Mouse (Mus musculus): ENCODE results near the gene Adipor2. TPM values are rescaled to one million over a fixed set of nuclear protein-coding genes. Genes with fewer than 3 reads are reported as not detected.
A peak's percentile ranks its signal among the peaks of the same experiment; 100 is the strongest.
"Not testable (repeated sequence)": the region's sequence is repeated elsewhere in the genome, so short reads cannot be mapped to it uniquely, and the experiment has no call there.

The Adipor2 gene
- polyA plus RNA-seq, 1 experiment from 2014 or later: 22.6 TPM

DNA sequence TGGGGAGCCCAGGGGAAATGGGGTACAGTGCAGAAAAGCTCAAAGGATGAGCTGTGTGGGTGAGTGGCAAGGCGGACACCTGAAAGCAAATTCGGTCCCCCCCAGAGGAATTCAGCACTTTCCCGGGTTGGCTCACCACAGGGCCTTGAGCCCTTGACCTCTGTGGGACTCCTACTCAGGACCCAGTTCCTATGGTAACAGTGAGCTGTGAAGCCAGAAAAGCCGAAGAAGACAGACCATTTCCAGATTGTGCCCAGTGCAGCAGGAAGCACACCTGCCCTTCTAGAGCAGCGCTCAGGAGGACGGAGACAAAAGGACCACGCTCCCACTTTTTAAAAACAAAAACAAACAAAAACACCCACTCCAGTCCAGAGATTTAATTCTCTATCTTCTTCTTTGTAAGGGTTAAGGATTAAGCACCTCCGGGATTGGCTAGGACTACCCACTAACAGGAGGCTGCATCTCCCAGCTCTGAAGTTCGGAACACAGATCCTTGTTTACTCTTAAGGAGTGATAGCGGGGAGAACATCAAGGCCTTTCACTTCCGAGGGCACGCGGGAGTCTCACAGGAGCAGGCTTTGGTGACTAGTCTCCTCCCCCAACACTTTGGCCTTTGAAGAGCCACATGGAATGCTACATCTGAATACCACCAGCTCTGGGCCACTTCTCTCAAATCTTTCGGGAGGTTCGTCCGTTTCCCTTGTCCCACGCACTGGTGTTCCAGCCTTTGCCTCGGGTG is 31.0 kb upstream of the Adipor2 start:
- peaks cover 2% of the 10 kb centered on the region; the same call in 1 of the 2 replicates for H3K27me3 ChIP-seq (ENCODE audit: control insufficient read depth, insufficient read depth, low read length)
- whole genome bisulfite sequencing (ENCODE audit: insufficient replicate concordance): 6% methylated on average over 18 of the region's 18 CpGs
- peaks cover 15% of the 10 kb centered on the region for H3K4me1 ChIP-seq (ENCODE audit: control insufficient read depth, insufficient read depth, low read length)
- H3K27ac ChIP-seq (ENCODE audit: low read depth, low read length): no peak overlapping the region
- peak overlapping the region; percentile 75 for H3K4me2 ChIP-seq
- H3K9me3 ChIP-seq (replicated peaks; ENCODE audit: control insufficient read depth, low read length): no peaks in the 10 kb centered on the region
- ATAC-seq (replicated peaks; ENCODE audit: insufficient number of reproducible peaks, low FRiP score, low TSS enrichment): no peak
- peak overlapping the region; percentile 49; the same call in 1 of the 2 replicates for H3K9ac ChIP-seq (ENCODE audit: low read depth, low read length)
- H3K4me3 ChIP-seq (ENCODE audit: low read depth, low read length): peak overlapping the region; percentile 42
- no peaks in the 10 kb centered on the region for H3K36me3 ChIP-seq (ENCODE audit: control insufficient read depth, insufficient read depth, low read length)

DNA sequence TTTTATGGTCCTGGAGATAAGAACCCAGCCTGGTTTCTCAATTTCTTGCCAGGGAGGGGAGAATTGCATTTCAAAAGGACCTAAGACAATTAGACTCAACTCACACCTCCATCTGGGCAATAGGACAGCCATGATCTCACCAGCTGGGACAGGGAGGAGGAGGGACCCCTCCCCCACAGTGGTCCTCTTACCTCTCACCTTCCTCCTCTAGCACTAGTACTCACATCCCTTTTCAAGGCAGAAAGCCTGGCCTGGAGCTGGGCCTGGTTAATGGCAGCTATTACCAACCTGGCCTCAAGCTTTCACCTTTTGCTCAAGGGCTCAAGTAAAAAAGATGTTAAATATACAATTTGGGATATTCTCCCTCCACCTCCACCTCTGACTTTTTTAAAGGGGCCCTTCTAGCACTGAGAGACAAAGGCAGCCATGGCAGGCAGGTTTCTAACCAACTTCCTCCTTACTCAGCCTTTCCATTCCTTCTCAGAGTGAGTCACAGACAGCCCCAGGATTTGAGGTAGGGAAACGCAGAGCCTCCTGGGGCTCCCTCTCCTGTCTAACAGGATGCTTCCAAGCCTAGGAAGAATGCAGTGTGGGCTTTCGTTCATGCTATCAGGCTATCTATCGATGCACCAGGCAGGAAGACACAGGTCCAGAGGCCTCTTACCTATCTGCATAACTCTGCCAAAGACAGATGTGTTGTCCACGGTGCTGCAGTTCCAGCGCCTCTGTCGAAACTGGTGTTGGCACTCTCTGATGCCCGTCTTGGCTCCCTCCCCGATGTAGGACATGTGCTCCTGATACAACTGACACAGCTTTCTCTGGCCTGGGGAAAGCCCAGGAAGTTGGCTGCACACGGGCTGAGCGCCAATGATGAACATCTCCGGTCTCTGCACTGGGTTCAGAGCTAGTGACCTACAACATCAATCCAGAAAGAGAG is 28.4 kb upstream of the Adipor2 start:
- Histone ChIP-seq H3K4me1 (ENCODE audit: control insufficient read depth, insufficient read depth, low read length) (peaks cover 12% of the 10 kb centered on the region), H3K36me3 (ENCODE audit: control insufficient read depth, insufficient read depth, low read length) (no peaks in the 10 kb centered on the region), H3K27me3 (ENCODE audit: control insufficient read depth, insufficient read depth, low read length) (peaks cover 2% of the 10 kb centered on the region; the same call in 1 of the 2 replicates), H3K9me3 (replicated peaks; ENCODE audit: control insufficient read depth, low read length) (no peaks in the 10 kb centered on the region), H3K27ac (ENCODE audit: low read depth, low read length) (no peak overlapping the region), H3K9ac (ENCODE audit: low read depth, low read length) (no peak overlapping the region), H3K4me2 (no peak overlapping the region), H3K4me3 (ENCODE audit: low read depth, low read length) (no peak overlapping the region)
- ATAC-seq (replicated peaks; ENCODE audit: insufficient number of reproducible peaks, low FRiP score, low TSS enrichment): no peak
- WGBS (ENCODE audit: insufficient replicate concordance): 60% methylated on average over 11 of the region's 11 CpGs

DNA sequence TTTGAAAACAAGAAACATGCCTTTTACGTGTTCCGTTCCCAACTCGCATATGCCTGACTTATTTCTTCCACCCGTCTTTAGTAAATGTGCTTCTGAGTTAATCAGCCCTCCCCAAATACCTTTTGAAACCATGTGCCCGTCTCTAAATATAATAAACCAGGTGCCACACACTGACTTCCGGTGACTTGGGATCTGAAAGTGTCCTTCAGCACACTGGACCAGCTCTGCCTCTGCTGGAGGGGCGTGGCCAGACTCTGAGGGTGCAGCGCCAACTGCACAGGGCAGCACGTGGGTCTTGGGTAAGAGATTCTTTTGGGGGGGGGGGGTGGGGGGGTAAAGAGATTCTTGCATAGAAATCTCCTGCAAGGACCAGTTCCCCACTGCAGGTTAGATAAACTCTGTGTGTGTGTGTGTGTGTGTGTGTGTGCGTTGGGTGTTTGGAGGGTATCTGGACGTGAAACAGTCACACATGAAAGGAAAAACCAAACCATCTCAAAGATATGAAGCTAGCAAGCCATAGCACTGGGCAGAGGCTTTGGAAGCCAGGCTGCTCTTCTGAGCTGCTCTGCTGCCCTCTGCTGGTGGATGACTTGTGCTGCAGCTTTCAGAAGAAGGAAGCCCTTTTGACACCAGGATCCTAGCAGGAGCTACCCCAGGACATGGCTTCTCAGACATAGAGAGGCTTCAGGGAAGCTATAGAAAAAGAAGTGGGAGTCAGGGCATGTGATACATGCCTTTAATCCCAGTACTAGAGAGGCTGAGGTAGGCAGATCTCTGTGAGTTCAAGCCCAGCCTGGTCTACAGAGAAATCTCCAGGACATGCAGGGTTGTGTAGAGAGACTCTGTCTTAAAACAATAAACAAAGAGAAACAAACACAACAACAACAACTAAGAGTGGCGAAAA is 26.5 kb upstream of the Adipor2 start:
- H3K9ac ChIP-seq (ENCODE audit: low read depth, low read length): no peak overlapping the region

DNA sequence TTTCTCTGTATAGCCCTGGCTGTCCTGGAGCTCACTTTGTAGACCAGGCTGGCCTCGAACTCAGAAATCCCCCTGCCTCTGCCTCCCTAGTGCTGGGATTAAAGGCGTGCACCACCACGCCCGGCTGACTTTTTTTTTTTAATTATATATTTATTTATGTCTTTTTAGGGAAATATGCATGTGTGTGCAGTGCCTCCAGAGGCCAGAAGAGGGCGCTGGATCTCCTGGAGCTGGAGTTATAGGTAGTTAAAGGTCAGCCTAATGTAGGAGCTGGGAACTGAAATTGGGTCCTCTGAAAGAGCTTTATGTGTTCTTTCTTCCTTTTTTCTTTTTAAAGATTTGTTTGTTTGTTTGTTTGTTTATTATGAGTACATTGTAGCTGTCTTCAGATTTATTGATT is 25.2 kb upstream of the Adipor2 start:
- H3K9ac ChIP-seq (ENCODE audit: low read depth, low read length); H3K4me1 ChIP-seq (ENCODE audit: control insufficient read depth, insufficient read depth, low read length); H3K9me3 ChIP-seq (replicated peaks; ENCODE audit: control insufficient read depth, low read length); ATAC-seq (replicated peaks; ENCODE audit: insufficient number of reproducible peaks, low FRiP score, low TSS enrichment); H3K4me2 ChIP-seq; H3K27me3 ChIP-seq (ENCODE audit: control insufficient read depth, insufficient read depth, low read length); H3K27ac ChIP-seq (ENCODE audit: low read depth, low read length); H3K36me3 ChIP-seq (ENCODE audit: control insufficient read depth, insufficient read depth, low read length); H3K4me3 ChIP-seq (ENCODE audit: low read depth, low read length): not testable (repeated sequence)
- 68% methylated on average over 5 of the region's 5 CpGs for WGBS (ENCODE audit: insufficient replicate concordance)

More for the DNA sequence above, 26.5 kb upstream of the Adipor2 start:
- H3K27ac ChIP-seq (ENCODE audit: low read depth, low read length): peak overlapping the region; percentile 46; the same call in 1 of the 2 replicates
- H3K4me2 ChIP-seq: peak overlapping the region; percentile 40
- H3K9me3 ChIP-seq (replicated peaks; ENCODE audit: control insufficient read depth, low read length): no peaks in the 10 kb centered on the region
- H3K27me3 ChIP-seq (ENCODE audit: control insufficient read depth, insufficient read depth, low read length): no peaks in the 10 kb centered on the region
- no peak overlapping the region; the same call in 1 of the 2 replicates for H3K4me3 ChIP-seq (ENCODE audit: low read depth, low read length)
- H3K4me1 ChIP-seq (ENCODE audit: control insufficient read depth, insufficient read depth, low read length): peaks cover 2% of the 10 kb centered on the region; the same call in 1 of the 2 replicates
- no peaks in the 10 kb centered on the region for H3K36me3 ChIP-seq (ENCODE audit: control insufficient read depth, insufficient read depth, low read length)
- 42% methylated on average over 12 of the region's 12 CpGs for WGBS (ENCODE audit: insufficient replicate concordance)
- ATAC-seq (replicated peaks; ENCODE audit: insufficient number of reproducible peaks, low FRiP score, low TSS enrichment): peak; percentile 66

DNA sequence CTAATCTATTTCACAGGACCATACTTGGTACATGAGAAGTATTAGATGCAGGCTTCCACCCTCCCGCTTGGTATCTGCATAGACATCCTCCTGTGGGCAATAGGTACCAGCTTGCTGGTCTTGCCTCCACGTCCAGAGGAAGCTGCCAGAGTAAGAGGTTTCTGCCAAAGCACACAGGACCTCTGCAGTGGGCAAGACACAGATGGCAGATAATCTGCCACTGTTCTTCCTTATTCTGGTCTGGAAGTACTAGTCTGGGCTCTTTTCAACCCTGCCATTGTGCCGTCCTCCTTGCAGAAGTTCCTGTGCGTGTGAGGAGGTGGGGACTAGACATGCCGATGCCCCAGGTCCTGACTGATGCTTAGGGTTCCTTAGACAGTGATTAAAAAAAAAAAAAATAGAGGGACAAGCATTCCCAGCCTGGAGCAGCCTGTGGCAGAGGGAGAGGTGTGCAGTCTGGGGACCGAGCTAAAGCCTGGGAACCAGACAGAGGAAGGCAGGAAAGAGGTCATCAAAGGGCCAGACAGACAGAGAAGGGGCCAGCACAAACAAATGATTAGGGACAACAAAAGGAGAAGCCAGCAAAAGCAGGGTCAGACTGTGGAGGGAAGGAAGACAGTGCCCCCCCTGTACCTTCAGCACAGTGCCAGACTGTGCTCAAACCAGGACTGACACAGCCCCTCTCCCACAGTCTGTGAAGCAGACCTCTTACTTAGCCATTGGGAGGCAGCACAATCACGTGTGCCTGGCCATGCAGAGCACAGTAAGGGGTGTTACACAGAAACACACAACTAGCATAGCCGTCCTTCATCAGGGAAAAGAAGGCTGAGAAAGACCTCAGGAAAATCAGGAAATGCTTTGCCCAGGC is 20.6 kb upstream of the Adipor2 start:
- H3K9ac ChIP-seq (ENCODE audit: low read depth, low read length): no peak overlapping the region
- ATAC-seq (replicated peaks; ENCODE audit: insufficient number of reproducible peaks, low FRiP score, low TSS enrichment): peak; percentile 71; the same call in 1 of the 2 replicates
- no peaks in the 10 kb centered on the region for H3K9me3 ChIP-seq (replicated peaks; ENCODE audit: control insufficient read depth, low read length)

DNA sequence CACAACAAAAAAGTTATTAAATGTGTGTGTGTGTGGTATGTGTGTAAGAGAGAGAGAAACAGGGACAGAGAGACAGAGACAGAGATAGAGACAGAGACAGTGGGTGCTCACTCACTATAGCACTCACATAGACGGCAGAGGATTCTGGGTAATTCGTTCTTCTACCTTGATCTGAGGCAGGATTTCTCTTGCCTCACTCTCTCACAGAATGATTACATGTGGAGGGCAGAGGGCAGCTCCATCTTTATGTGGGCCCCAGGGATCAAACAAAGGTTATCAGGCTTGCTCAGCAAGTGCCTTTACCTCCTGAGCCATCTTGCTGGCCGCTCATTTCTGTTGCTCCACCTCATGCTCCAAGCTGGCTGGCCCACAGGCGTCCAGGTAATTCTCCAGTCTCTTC is 16.9 kb upstream of the Adipor2 start:
- Histone ChIP-seq H3K27ac (ENCODE audit: low read depth, low read length) (no peak overlapping the region), H3K36me3 (ENCODE audit: control insufficient read depth, insufficient read depth, low read length) (no peaks in the 10 kb centered on the region), H3K27me3 (ENCODE audit: control insufficient read depth, insufficient read depth, low read length) (no peaks in the 10 kb centered on the region), H3K4me1 (ENCODE audit: control insufficient read depth, insufficient read depth, low read length) (no peaks in the 10 kb centered on the region; the same call in 1 of the 2 replicates), H3K9ac (ENCODE audit: low read depth, low read length) (no peak overlapping the region), H3K4me3 (ENCODE audit: low read depth, low read length) (no peak overlapping the region), H3K9me3 (replicated peaks; ENCODE audit: control insufficient read depth, low read length) (no peaks in the 10 kb centered on the region), H3K4me2 (no peak overlapping the region)
- no peak for ATAC-seq (replicated peaks; ENCODE audit: insufficient number of reproducible peaks, low FRiP score, low TSS enrichment)
- 79% methylated on average over 4 of the region's 4 CpGs for WGBS (ENCODE audit: insufficient replicate concordance)

More for the DNA sequence above, 20.6 kb upstream of the Adipor2 start:
- no peak overlapping the region for H3K27ac ChIP-seq (ENCODE audit: low read depth, low read length)
- no peaks in the 10 kb centered on the region for H3K36me3 ChIP-seq (ENCODE audit: control insufficient read depth, insufficient read depth, low read length)
- no peak overlapping the region for H3K4me2 ChIP-seq
- H3K4me1 ChIP-seq (ENCODE audit: control insufficient read depth, insufficient read depth, low read length): no peaks in the 10 kb centered on the region; the same call in 1 of the 2 replicates
- H3K4me3 ChIP-seq (ENCODE audit: low read depth, low read length): no peak overlapping the region
- no peaks in the 10 kb centered on the region for H3K27me3 ChIP-seq (ENCODE audit: control insufficient read depth, insufficient read depth, low read length)
- WGBS (ENCODE audit: insufficient replicate concordance): 42% methylated on average over 8 of the region's 8 CpGs

DNA sequence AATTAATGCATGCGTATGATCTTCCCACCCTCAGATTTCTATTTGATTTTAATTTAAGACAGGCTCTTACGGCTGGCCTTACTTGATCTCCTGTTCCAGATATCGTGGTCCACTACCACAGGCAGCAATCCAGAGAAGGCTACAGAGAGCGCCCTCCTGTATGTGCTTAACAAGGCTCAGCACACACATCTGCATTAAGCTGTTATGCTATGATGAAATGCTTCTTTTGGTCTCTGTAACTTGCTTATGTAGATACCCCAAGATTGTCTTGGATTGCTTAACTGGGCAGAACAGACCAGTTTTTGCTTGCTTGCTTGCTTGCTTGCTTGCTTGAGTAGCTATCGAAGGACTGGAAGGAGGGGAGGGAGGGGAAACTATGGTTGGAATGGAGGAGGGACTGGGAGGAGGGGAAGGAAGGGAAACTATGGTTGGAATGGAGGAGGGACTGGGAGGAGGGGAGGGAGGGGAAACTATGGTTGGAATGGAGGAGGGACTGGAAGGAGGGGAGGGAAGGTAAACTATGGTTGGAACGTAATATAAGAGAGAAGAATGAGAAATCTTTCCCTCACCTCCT is 14.3 kb upstream of the Adipor2 start:
- H3K27me3 ChIP-seq (ENCODE audit: control insufficient read depth, insufficient read depth, low read length): no peaks in the 10 kb centered on the region
- WGBS (ENCODE audit: insufficient replicate concordance): 61% methylated on average over 6 of the region's 6 CpGs
- H3K9ac ChIP-seq (ENCODE audit: low read depth, low read length): no peak overlapping the region
- H3K4me2 ChIP-seq: no peak overlapping the region
- no peak overlapping the region for H3K27ac ChIP-seq (ENCODE audit: low read depth, low read length)
- no peak overlapping the region for H3K4me3 ChIP-seq (ENCODE audit: low read depth, low read length)
- no peaks in the 10 kb centered on the region for H3K4me1 ChIP-seq (ENCODE audit: control insufficient read depth, insufficient read depth, low read length)
- H3K9me3 ChIP-seq (replicated peaks; ENCODE audit: control insufficient read depth, low read length): no peaks in the 10 kb centered on the region
- ATAC-seq (replicated peaks; ENCODE audit: insufficient number of reproducible peaks, low FRiP score, low TSS enrichment): no peak
- no peaks in the 10 kb centered on the region for H3K36me3 ChIP-seq (ENCODE audit: control insufficient read depth, insufficient read depth, low read length)
